Mouse (Mus musculus) embryonic facial prominence, embryonic 14.5 days (tissue): Measurements from ENCODE around the gene Rab13. TPM values are rescaled to one million over a fixed set of nuclear protein-coding genes. Genes with fewer than 3 reads are reported as not detected.
"Not testable (repeated sequence)": the region's sequence is repeated elsewhere in the genome, so short reads cannot be mapped to it uniquely, and the experiment has no call there.

ENCODE experiments used
- ATAC-seq: fragments of 200-750 bp; cut with Nextera tagmentation; 2 replicates; pipeline ENCODE4 v1.8.0; 2017; ENCODE audit warnings: low read depth, moderate number of reproducible peaks, moderate TSS enrichment
- DNase-seq: peaks from one replicate; pipeline ENCODE4 v3.0.0-alpha.2; 2015; ENCODE audit warnings: low spot score
- H3K27ac ChIP-seq: fragments of 300-500 bp; sonication (generic); replicated peaks from 2 replicates; pipeline ENCODE4 v1.5.1; 2014; ENCODE audit warnings: low read depth, mild to moderate bottlenecking, low read length, moderate library complexity
- H3K27me3 ChIP-seq: fragments of 300-500 bp; sonication (generic); replicated peaks from 2 replicates; pipeline ENCODE4 v1.6.1; 2014; ENCODE audit warnings: low read length; ENCODE audit not compliant: control insufficient read depth, insufficient read depth
- H3K36me3 ChIP-seq: fragments of 300-500 bp; sonication (generic); 2 replicates; pipeline ENCODE4 v1.6.1; 2014; ENCODE audit warnings: low read length, mixed read lengths; ENCODE audit not compliant: control insufficient read depth, insufficient read depth
- H3K4me1 ChIP-seq: fragments of 300-500 bp; sonication (generic); 2 replicates; pipeline ENCODE4 v1.6.1; 2014; ENCODE audit warnings: antibody characterized with exemption, low read length; ENCODE audit not compliant: control insufficient read depth, insufficient read depth
- H3K4me2 ChIP-seq: fragments of 300-500 bp; sonication (generic); 2 replicates; pipeline ENCODE4 v1.6.1; 2014; ENCODE audit warnings: low read depth, mild to moderate bottlenecking, low read length, moderate library complexity, mixed read lengths
- H3K4me3 ChIP-seq: fragments of 300-500 bp; sonication (generic); 2 replicates; pipeline ENCODE4 v1.5.1; 2014; ENCODE audit warnings: low read depth, mild to moderate bottlenecking, low read length
- H3K9ac ChIP-seq: fragments of 300-500 bp; sonication (generic); 2 replicates; pipeline ENCODE4 v1.6.1; 2014; ENCODE audit warnings: low read depth, mild to moderate bottlenecking, low read length, moderate library complexity, mixed read lengths
- H3K9me3 ChIP-seq: fragments of 300-500 bp; sonication (generic); 2 replicates; pipeline ENCODE4 v1.6.1; 2016; ENCODE audit warnings: low read length; ENCODE audit not compliant: control insufficient read depth
- WGBS: fragments of 180-500 bp; shearing (Covaris S2); extraction: QIAGEN DNeasy Blood & Tissue Kit; methylation state at CpG from one replicate; pipeline ENCODE4 v1.1.7; 2014; 5-methylcytosine and 5-hydroxymethylcytosine counted together
- polyA plus RNA-seq: library from polyadenylated mRNA; unstranded; fragments of >200 nt; fragmentation: Nextera tagmentation; extraction: Ambion mirVana; gene quantifications from 2 replicates; pipeline ENCODE4 v1.2.1, GENCODE M21; 2014

The Rab13 gene
- polyA plus RNA-seq, 1 experiment from 2014 or later = 18.1 TPM

DNA sequence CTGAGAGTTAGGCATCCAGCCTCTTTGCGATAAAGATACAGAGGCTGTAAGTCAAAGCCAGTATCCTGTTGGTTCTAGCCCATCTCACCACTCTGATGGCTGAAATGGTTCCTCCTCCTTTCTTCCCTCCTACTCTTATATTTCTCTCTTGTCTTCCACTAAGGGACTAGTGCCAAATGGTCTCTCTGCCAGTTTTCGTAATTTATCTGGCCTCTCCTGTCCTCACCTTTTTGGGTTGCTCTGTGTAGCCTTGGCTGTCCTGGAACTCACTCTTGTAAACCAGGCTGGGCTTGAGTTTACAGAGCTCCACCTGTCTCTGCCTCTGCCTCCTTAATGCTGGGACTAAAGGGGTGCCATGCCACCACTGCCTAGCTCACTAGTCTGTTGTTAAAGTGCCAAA, 39.2 kb downstream of the Rab13 start:
- H3K9ac ChIP-seq, H3K9me3 ChIP-seq, H3K4me3 ChIP-seq, H3K27ac ChIP-seq, H3K4me2 ChIP-seq, ATAC-seq, H3K27me3 ChIP-seq, DNase-seq: not testable (repeated sequence)
- H3K4me1 ChIP-seq = peaks cover 15% of the 10 kb centered on the region; the same call in 1 of the 2 replicates
- H3K36me3 ChIP-seq = peaks cover 32% of the 10 kb centered on the region
- WGBS = 96% methylated on average over 2 of the region's 2 CpGs

DNA sequence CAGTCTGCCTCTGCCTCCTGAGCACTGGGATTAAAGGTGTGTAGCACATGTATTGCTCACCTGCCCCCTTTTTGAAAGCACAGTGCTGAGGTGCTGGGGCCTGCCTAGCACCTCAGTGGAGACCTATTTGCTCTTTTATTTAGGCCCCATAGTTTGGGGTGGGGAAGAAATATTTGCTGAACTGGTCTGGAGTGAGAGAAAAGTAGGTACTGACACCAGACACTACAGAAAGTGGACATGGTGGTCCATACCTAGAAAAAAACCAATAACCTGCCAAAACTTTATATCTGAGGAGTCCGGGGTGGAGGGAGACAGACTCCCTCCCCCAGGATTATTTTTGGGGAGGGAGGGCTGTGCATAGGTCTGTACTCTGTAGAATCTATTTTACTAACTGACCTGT, 39.7 kb downstream of the Rab13 start:
- 75% methylated on average over 1 of the region's 1 CpGs for WGBS
- H3K4me3 ChIP-seq, H3K27ac ChIP-seq, H3K9me3 ChIP-seq, H3K9ac ChIP-seq, H3K27me3 ChIP-seq, ATAC-seq, DNase-seq: not testable (repeated sequence)
- Histone ChIP-seq H3K4me2 (peak overlapping the region; percentile 91; the same call in 1 of the 2 replicates), H3K4me1 (peaks cover 15% of the 10 kb centered on the region; the same call in 1 of the 2 replicates), H3K36me3 (peaks cover 37% of the 10 kb centered on the region)

DNA sequence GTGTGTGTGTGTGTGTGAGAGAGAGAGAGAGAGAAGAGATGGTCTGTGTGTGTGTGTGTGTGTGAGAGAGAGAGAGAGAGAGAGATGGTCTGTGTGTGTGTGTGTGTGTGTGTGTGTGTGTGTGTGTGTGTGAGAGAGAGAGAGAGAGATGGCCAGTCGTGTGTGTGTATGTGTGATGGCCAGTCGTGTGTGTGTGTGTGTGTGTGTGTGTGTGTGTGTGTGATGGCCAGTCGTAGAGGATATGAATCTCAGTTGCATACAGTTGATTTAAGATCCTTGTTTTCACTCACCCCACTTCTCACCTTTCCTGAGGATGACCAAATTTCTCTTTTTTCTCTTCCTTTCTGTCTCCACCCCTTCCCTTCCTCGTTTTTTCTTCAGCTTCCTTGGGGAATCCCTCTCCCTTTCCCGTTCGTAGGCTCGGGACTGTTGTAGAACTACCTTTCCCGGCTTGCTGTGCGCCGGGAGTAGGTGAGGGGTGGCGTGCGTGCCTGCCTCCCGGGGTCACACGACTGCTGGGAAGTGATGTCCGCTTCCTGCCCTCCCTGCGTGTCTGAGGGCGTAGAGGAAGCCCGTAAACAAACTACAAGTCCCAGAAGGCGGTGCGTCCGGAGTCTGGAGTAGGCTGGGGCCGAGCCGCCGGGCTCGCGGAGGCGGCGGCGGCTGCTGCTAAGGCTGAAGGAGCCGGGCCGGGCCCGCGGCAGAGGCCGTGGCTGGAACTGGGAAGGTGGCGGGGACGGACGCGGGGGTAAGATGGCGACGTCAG, 40.3 kb downstream of the Rab13 start, which contains the start of gene Crtc2:
TSS of gene Crtc2 (plus strand) at position 511 of the 766 bp plus-strand sequence.
- ATAC-seq = peak; percentile 99
- Histone ChIP-seq H3K36me3 (peaks cover 41% of the 10 kb centered on the region), H3K4me1 (peaks cover 13% of the 10 kb centered on the region; the same call in 1 of the 2 replicates), H3K4me3 (peak within 1 kb of the TSS; percentile 83), H3K9me3 (no peaks in the 10 kb centered on the region), H3K4me2 (peak within 1 kb of the TSS; percentile 91), H3K27ac (peak within 1 kb of the TSS; percentile 71), H3K27me3 (no peaks in the 10 kb centered on the region), H3K9ac (peak within 1 kb of the TSS; percentile 92)
- WGBS = under 1% methylated on average over 36 of the region's 40 CpGs
- DNase-seq = peak; percentile 99

DNA sequence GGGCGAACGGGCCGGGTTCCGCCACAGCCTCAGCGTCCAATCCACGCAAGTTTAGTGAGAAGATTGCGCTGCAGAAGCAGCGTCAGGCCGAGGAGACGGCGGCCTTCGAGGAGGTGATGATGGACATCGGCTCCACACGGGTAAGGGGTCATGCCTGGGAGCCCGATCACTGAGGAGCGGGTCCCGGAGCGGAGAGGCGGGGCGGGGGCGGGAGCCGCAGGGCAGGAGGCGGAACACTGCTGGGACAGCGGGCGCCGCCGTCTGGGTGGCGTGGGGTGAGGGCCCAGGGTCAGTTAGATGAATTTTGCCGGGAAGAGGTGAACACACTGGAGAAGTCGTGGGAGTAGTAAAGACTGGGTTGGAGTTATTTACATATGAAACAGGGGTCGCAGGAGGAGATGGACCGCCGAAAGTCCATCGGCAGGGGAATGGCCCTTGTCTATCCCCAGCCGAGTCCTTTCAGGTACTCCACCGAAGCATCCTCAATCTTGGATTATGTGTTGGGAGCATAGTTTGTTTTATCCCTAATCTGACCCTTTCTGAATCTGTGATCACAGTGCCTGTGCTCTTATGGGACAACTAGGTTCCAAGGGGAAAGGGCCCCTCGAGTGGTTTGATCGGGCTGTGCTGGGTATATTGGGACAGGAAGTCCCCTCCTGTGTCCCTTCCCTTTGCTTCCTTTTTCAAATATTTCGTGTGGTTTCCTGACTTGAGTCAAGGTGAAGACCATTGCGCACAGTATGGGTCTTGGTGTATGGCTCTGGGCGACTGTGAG, 41.1 kb downstream of the Rab13 start:
- H3K27ac ChIP-seq = peak overlapping the region; percentile 71
- H3K9ac ChIP-seq = peak overlapping the region; percentile 92
- H3K27me3 ChIP-seq = no peaks in the 10 kb centered on the region
- WGBS = 1% methylated on average over 31 of the region's 41 CpGs
- peak overlapping the region; percentile 83 for H3K4me3 ChIP-seq
- H3K36me3 ChIP-seq = peaks cover 49% of the 10 kb centered on the region
- H3K4me1 ChIP-seq = peaks cover 12% of the 10 kb centered on the region; the same call in 1 of the 2 replicates
- H3K4me2 ChIP-seq = peak overlapping the region; percentile 91
- ATAC-seq (peak; percentile 61), DNase-seq (no peak)
- no peaks in the 10 kb centered on the region for H3K9me3 ChIP-seq

DNA sequence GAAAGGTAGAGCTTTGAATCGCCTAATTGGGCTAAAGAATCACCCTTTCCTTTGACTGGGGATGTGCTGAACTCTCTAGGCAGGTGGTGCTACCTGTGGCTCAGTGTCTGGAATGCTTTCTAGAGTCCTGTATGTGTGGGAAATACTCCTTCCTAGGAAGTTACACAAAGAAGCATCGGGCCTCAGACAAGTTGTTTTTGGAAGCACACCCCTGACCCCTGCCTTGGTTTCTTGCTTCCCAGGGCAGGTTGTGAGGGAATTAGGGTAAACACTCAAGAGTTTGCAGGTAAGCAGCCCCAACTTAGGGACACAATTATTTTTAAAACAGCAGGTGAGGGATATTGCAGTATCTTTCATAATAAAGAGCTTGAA, 41.7 kb downstream of the Rab13 start:
- Histone ChIP-seq H3K4me1 (peaks cover 12% of the 10 kb centered on the region; the same call in 1 of the 2 replicates), H3K36me3 (peaks cover 50% of the 10 kb centered on the region), H3K27ac (no peak overlapping the region), H3K4me3 (peak overlapping the region; percentile 83), H3K9ac (peak overlapping the region; percentile 92), H3K4me2 (peak overlapping the region; percentile 91), H3K27me3 (no peaks in the 10 kb centered on the region), H3K9me3 (no peaks in the 10 kb centered on the region)
- no peak for ATAC-seq
- 11% methylated on average over 2 of the region's 2 CpGs for WGBS
- DNase-seq = no peak

DNA sequence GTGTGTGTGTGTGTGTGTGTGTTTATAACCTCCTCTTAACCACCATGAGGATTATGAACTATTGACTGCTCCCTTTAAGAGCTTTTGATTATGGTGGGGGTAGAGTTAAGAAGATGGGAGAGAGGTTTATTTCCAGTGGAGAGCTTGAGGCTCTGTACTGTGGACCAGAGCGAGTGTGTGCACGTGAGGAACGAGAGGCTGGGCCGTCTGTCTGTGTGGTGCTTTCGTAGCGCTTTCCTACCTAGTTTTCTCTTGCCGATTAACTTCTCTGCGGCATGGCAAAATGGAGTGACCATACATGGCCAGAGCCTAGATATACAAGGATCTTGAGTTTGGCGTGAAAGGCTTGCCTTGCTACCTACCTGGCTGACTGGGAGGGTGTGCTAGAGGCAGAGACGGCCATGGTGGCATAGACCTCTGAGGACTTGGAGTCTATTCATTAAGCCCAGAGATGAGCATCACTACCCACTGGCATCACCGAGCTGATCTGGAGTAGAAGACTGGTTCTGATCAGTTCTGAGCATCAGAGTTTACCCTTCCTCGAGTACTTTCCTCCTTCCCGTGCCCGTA, 42.4 kb downstream of the Rab13 start:
- Histone ChIP-seq H3K36me3 (peaks cover 50% of the 10 kb centered on the region), H3K4me3 (no peak overlapping the region), H3K4me1 (peaks cover 12% of the 10 kb centered on the region; the same call in 1 of the 2 replicates), H3K9me3 (no peaks in the 10 kb centered on the region), H3K27me3 (no peaks in the 10 kb centered on the region), H3K9ac (no peak overlapping the region), H3K27ac (no peak overlapping the region), H3K4me2 (no peak overlapping the region)
- 91% methylated on average over 14 of the region's 14 CpGs for WGBS
- ATAC-seq (no peak), DNase-seq (no peak)

DNA sequence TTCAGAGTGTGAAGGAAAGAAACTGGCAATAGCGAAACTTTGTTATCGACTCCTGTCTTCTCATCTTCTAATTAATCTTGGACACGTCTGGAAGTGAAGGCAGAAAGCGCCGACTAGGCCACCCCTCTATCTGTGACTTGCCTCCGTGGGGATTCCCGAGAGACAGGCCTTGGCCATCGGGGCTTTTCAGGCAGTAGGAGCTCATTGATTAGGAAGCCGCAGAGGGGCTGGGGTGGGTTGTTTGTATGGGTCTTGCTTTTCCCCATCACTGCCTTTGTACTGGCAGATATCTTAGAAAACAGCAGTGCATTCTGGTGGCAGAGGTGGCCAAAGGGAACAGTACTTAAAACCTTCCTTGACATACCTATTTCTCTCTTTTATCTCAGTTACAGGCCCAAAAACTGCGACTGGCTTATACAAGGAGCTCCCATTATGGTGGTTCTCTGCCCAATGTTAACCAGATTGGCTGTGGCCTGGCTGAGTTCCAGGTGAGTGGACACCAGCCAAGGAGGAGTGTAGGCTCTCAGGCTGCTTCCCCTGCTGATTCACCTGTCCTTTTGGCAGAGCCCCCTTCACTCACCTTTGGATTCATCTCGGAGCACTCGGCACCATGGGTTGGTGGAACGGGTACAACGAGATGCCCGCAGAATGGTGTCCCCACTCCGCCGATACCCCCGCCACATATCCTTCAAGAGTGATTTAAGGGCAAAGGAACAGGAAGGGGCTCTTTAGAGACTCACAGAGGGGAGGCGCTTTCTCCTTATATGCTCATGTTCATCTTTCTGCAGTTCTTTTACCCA, 43.4 kb downstream of the Rab13 start:
- Histone ChIP-seq H3K4me2 (no peak overlapping the region), H3K27ac (no peak overlapping the region), H3K4me1 (peaks cover 12% of the 10 kb centered on the region; the same call in 1 of the 2 replicates), H3K4me3 (no peak overlapping the region), H3K9me3 (no peaks in the 10 kb centered on the region), H3K36me3 (peaks cover 51% of the 10 kb centered on the region), H3K9ac (no peak overlapping the region), H3K27me3 (no peaks in the 10 kb centered on the region)
- WGBS = 92% methylated on average over 19 of the region's 19 CpGs
- no peak for ATAC-seq
- no peak for DNase-seq

DNA sequence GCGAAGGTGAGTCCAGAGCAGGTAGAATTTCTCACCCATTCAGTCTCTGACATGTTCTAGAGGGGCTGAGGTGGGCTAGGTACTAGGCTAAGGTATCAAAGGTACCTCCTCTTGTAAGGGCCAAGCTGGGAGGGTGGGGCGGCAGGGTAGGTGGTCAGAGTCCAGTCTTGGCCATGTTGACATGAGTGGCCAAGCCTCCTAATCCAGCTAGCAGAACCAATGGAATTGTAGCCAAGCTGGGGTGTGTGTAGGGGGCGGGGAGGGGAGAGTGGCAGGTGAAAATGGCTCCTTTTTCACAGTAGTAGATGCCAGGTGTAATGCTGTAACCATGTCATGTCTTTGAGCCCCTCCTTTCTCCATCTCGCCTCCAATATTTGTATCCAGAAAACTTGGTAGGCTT, 45.0 kb downstream of the Rab13 start:
- H3K27me3 ChIP-seq = no peaks in the 10 kb centered on the region
- H3K36me3 ChIP-seq = peaks cover 67% of the 10 kb centered on the region
- peaks cover 12% of the 10 kb centered on the region; the same call in 1 of the 2 replicates for H3K4me1 ChIP-seq
- no peak overlapping the region for H3K9ac ChIP-seq
- 94% methylated on average over 4 of the region's 4 CpGs for WGBS
- H3K4me3 ChIP-seq = no peak overlapping the region
- no peaks in the 10 kb centered on the region for H3K9me3 ChIP-seq
- no peak for ATAC-seq
- no peak overlapping the region for H3K27ac ChIP-seq
- H3K4me2 ChIP-seq = no peak overlapping the region
- no peak for DNase-seq
